Mouse (Mus musculus) embryo, embryonic 10.5 days (tissue): ENCODE measurements around the gene Rfk.

Source experiments
- DNase-seq: peaks from one replicate; pipeline ENCODE4 v3.0.0-alpha.2; 2015; ENCODE audit warnings: low spot score

The Rfk gene

DNA sequence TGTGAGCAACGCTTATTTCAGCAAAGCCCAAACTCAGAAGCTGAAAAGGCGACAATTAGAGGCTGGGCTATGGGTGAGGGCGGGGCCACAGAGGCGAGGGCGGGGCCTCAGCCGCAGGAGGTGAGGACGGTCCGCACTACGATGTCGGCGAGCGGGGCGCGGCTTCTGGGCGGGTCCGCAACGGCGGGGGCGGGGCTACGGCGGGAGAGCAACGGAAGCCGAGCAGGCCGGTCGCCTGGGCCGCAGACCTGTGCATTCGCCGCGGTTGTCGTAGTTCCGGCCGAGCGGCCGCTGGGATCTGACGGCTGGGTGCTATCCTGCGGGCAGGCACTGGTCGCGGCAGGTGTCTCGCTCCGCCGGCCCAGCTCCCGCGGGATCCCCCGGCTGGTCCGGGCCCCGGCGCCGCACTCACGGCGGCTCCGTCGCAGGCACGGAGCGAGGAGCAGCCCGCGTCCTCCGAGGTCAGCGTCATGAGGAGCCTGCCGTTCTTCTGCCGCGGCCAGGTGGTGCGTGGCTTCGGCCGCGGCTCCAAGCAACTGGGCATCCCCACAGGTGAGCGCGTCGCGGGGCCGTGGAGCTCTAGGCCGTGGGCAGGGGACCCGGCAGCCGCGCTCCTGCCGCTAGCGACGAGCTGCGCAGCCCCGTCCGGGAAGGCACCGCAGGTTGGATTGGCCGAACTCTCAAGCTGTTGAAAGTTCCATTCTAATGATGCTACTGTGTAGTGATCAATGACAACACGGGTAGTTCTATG is at the start of gene Rfk:
TSS of gene Rfk (plus strand) at position 203 of the 751 bp plus-strand sequence.
- DNase-seq, result peak; percentile 93

GRCm38 (mm10) chr19:17344881-17345280 is 49.0 kb upstream of the Rfk start:
- no peak for DNase-seq

DNA sequence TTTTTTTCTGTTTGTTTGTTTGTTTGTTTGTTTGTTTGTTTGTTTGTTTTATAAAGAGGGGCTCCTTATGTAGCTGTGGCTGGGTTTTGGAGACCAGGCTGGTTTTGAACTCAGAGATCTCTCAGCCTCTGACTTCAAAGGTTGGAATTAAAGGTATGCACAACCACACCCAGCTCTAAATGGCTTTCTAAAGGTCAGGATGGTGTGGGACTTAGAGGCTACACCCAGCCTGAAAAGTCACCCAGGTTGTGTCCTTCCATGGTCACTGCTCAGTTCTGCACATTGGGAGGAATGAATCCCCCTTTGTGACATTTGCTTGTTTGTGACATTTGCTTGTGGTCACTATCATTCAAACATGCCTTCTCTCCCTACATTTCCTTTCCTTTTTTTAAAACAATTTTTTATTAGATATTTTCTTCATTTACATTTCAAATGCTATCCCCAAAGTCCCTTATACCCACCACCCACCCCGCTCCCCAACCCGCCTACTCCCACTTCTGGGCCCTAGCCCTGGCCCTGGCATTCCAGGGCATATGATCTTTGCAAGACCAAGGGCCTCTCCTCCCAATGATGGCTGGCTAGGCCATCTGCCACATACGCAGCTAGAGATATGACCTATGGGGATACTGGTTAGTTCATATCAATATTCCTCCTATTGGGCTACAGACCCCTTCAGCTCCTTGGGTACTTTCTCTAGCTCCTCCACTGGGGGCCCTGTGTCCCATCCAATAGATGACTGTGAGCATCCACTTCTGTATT is 46.9 kb upstream of the Rfk start:
- no peak for DNase-seq

DNA sequence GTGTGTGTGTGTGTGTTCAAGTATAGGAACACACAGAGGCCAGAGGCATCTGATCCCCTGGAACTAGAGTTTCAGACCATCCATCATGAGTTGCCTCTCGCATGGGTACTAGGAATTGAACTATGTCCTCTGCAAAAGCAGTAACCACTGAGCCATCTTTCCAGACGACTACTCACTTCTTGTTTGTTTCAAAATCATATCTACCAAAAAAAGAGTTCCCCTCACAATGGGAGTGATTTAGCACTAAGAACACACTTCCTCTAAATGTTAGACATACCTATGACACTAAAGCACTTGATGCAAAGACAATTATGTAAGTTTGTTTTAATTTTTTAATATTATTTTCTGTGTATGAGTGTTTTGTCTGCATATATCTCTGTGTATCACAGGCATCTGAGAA is 46.0 kb upstream of the Rfk start:
- no peak for DNase-seq

GRCm38 (mm10) chr19:17353727-17354126 is 40.1 kb upstream of the Rfk start:
- DNase-seq, result no peak

GRCm38 (mm10) chr19:17354362-17354761 is 39.5 kb upstream of the Rfk start:
- DNase-seq, result no peak

DNA sequence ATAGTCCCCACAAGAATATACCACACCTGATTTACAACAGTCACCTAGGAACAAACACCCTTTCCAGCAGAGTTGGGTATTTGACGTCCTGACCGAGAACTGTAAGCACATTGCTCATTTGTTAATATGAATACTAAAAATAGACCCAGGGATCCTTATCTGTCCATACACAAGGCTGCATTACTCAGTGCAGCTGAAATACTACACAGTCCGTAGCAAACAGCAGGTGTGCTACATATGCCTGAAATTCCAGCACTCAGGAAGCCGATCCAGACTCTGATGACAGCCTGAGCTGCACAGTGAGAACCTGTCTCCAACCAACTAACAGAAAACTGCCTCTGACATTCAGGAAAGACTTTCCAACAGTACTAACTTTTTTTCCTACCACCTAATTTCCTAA is 39.0 kb upstream of the Rfk start:
- DNase-seq, result no peak

DNA sequence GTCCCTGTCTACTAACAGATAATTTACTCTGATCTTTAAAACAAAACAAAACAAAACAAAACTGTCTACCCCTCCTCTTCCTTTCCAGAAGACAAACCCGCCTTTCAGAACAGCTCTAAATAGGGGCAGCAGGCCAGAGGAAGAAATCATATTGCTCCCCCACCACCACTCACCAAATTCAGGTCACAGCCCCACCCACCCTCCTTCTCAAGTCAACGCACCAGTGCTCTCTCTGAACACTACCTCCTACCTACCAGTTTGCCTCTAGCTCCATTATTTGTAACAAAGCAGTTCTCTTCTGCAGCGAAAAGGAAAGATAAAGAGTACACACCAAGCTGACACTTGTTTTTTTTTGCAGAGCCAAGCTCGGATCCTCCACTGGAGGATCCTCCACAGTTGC is 38.5 kb upstream of the Rfk start:
- no peak for DNase-seq

GRCm38 (mm10) chr19:17355950-17356867 is 37.6 kb upstream of the Rfk start:
- DNase-seq, result peak; percentile 80

GRCm38 (mm10) chr19:17356932-17357331 is 36.9 kb upstream of the Rfk start:
- no peak for DNase-seq

DNA sequence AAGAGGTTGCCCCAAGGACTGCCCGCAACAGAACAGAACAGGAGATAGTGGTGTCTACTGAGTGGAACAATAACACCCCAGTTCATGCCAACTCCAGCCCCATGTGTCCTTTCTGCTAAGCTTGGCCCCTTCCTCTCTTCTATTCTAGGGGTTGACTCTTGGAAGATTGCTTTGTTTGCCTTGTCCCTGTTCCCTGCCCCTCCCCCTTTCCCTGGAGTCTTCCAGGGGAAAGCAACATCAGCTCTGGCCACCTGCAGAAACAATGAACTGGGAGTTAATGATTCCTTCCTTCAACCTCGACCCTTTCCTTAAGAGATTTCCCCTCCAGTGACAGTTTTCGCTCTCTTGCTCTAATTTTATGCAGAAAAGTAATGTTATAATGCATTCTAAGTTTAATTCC is 36.5 kb upstream of the Rfk start:
- DNase-seq, result no peak

DNA sequence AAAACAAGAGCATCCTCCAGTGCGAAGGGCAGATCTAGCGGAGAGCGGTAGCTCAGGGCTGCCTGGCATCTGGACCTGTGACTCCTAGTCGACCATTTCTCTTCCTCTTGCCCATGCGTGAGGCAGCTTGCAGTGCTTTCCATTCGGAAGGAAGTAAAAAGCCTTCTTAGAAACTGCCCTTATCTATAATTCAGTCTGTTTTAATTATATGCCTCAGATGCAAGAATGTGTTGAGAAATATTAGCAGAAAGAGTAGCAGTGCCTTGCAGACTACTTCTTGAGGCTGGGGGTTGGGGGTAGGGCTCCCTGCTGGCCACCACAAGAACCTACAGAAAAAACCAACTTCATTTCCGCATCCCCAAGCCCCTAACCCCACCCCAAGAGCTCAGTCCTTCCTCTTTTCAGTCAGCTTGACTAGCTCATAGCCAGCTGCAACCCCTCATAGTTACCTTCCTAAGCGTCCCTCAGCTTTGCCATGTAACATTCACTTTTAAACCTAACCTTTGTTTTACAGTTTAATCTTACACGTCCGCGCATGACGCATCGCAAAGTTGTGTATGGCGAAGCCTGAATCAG is 34.4 kb upstream of the Rfk start:
- DNase-seq, result no peak

- no peak for DNase-seq
Observed at GRCm38 (mm10) chr19:17361181-17361580, 32.7 kb upstream of the Rfk start.

GRCm38 (mm10) chr19:17364741-17365140 is 29.1 kb upstream of the Rfk start:
- DNase-seq, result peak; percentile 52

DNA sequence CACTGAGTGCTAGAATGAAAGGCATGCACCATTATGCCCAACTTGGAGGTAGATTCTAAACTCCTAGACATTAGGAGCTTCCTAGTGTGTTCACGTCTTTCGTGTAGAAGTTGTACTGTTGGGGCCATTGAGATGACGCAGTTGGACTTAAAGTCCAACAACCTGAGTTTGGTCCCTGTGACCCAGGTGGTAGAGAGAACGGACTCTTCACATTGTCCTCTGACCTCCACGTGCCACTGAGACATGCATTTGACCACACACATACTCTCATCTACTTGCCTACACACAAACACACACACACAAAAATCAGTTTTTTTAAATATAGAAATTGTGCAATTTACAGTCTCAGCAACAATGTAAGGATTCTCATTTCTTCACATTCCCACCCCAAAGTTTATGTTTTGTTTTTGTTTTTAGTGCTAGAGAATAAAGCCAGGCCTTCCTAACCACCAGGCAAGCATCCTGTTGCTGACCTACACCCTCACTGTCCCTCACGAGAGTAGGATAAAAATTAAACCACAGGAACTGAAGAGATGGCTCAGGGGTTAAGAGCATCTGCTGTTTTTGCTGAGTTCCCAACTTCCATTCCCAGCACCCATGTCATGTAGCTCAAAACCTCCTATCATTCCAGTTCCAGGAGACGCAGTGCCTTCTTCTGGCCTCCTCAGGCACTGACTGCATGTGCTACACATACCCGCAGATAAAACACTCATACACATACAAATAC is 27.3 kb upstream of the Rfk start:
- no peak for DNase-seq

DNA sequence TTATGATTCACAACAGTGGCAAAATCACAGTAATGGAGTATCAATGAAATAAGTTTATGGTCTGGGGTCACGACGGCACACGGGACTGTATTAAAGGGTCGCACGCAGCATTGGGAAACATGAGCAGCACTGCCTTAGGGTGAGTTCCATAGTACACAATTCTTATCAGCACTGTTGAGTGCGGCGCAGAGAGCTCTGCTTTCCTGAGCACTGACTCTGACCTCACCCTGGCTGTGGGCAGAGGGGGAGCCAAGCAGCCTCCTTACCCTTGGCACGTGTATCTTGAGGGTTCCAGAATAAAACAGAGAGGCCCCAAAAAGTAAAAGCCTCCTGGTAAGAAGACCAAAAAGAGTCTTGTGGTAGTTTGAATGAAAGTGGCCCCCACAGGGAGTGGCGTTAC is 25.3 kb upstream of the Rfk start:
- DNase-seq, result no peak

DNA sequence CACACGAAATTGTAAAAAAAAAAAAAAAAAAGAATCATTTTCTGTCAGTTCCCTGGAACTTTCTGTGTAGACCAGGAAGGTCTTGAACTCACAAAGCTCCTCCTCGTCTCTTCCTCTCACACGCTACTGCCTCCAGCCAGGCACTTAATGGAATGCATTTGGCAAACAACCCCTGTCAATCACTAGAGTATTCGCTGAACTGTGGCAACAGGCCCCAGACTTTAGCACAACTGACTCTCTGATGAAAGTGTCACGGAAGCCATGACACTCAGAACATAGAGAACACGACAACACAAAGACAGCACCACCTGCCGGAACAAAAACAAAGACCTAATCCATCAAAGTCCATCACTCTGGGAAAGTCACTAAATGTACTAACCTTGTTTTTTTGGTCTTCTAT is 24.3 kb upstream of the Rfk start:
- DNase-seq, result no peak

DNA sequence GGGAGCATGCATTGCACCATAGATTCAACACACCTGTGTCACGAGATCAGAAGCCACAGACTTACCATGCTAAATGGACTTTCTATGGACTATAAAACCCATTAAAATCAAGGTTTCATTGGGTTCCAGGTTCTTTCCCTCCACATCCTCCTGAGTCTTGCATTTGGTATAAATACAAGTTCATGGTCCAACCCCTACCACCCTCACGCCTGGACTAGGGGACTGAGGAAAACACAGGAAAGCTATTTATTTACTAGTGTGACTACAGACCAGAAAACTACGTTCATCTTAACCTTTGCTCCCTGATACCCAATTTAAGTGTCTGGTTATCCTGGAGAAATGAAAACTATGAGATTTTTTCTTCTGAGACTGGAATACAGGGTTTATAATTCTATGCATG is 21.1 kb upstream of the Rfk start, which contains the start of gene Gcnt1:
TSS of gene Gcnt1 (minus strand) at position 144 of the 400 bp plus-strand sequence.
- DNase-seq, result no peak

DNA sequence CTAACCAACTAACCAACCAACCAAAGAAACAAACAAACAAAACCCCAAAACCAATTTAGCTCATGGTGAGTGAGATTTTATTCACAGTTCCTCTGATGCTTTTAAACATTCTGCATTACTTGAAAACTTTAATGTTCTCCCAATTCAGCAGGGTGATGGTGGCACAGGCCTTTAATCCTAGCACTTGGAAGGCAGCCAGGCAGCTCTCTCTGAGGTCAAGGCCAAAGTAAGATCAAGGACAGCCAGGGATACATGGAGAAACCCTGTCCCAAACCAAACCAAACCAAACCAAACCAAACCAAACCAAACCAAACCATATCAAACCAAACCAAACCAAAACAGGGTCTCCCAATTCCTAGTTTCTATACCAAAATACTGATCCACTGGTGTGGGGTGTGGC is 15.0 kb upstream of the Rfk start:
- no peak for DNase-seq

GRCm38 (mm10) chr19:17380549-17380948 is 13.3 kb upstream of the Rfk start:
- DNase-seq, result no peak

DNA sequence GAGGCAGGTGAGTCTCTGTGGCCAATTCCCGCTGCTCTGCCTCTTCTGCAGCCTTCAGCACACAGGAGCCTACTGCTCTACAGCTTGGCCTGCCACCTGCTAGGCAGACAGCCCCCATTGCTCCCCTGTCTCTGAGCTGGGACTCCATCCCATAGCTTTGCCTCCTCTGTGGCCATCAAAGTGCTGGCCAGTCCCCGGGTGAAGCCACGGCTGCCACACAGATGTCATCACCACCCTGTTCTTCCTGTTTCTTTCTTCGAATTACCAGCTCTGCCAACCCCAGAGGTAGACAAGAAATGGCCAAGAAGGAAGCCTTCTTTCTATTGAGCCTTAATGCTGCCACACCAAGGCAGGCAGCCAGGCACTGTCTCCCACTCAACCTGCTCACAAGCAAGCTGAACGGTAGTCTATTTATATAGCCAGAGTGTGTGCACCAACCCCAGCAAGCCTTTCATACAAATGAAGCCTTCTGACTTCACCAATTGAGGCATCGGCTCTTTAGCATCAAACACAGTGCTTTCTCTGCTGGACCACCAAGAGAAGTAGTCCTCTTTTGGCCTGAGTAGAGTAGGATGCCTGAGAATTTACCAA is 10.9 kb upstream of the Rfk start:
- no peak for DNase-seq
